27 mouse cellular contexts compared by ENCODE assay signal in genomic region chr15:36919209-36919608, GRCm38 (mm10).
DNase-seq lines count a peak whose midpoint lies in the region; ATAC-seq and TF ChIP-seq lines count a peak whose summit lies in the region.
"Had no signal": no experiment of that assay in that cellular context is flagged by ENCODE, and none has a peak within 500 bp of the region (broad histone marks: within the 10 kb centered on the region; RNA-seq: fewer than 3 reads in every experiment).

No protein-coding gene starts in this region.

- no peak overlapping the region for H3K4me2 ChIP-seq in intestine, postnatal 0 days (replicated peaks; ENCODE audit: low read depth)
- no peak overlapping the region for H3K4me2 ChIP-seq in intestine, embryonic 15.5 days (replicated peaks)
- H3K4me2 ChIP-seq: embryonic facial prominence, embryonic 13.5 days; forebrain, embryonic 13.5 days; heart, embryonic 13.5 days; limb, embryonic 15.5 days; lung, embryonic 14.5 days; midbrain, embryonic 15.5 days; neural tube, embryonic 13.5 days had no signal

- no peak for TF ChIP-seq CTCF in intestine, postnatal 0 days (IDR thresholded peaks at IDR 0.05; ENCODE audit: low read depth)

- peaks cover 8% of the 10 kb centered on the region; the same call in 1 of the 2 replicates for H3K4me1 ChIP-seq in intestine, postnatal 0 days (replicated peaks; ENCODE audit: control insufficient read depth, insufficient read depth, low read length)
- peaks cover 5% of the 10 kb centered on the region; the same call in 1 of the 2 replicates for H3K4me1 ChIP-seq in intestine, embryonic 15.5 days (replicated peaks)
- H3K4me1 ChIP-seq: forebrain, embryonic 13.5 days; neural tube, embryonic 13.5 days had no signal

- no peak overlapping the region for H3K9ac ChIP-seq in intestine, postnatal 0 days (ENCODE audit: low read depth, low read length)
- H3K9ac ChIP-seq in intestine, embryonic 15.5 days, result no peak overlapping the region
- H3K9ac ChIP-seq: embryonic facial prominence, embryonic 13.5 days; forebrain, embryonic 13.5 days; heart, embryonic 13.5 days; limb, embryonic 15.5 days; liver, embryonic 14.5 days; lung, embryonic 14.5 days; midbrain, embryonic 15.5 days; neural tube, embryonic 13.5 days had no signal

- peak overlapping the region; percentile 29 for H3K27ac ChIP-seq in intestine, postnatal 0 days (ENCODE audit: low read depth, low read length)
- no peak overlapping the region for H3K27ac ChIP-seq in intestine, embryonic 15.5 days
- H3K27ac ChIP-seq: embryonic facial prominence, embryonic 13.5 days; forebrain, embryonic 13.5 days; heart, embryonic 13.5 days; hindbrain, postnatal 0 days; left cerebral cortex, adult 2 months; limb, embryonic 15.5 days; liver, embryonic 14.5 days; midbrain, embryonic 15.5 days; neural tube, embryonic 13.5 days had no signal

- WGBS in intestine, postnatal 0 days, result 67% methylated on average over 4 of the region's 4 CpGs
- 86% methylated on average over 4 of the region's 4 CpGs for WGBS in intestine, embryonic 15.5 days

- no peaks in the 10 kb centered on the region for H3K27me3 ChIP-seq in intestine, postnatal 0 days (replicated peaks; ENCODE audit: control insufficient read depth, insufficient read depth, low read length)
- no peaks in the 10 kb centered on the region for H3K27me3 ChIP-seq in intestine, embryonic 15.5 days (replicated peaks)
- H3K27me3 ChIP-seq: embryonic facial prominence, embryonic 13.5 days; forebrain, embryonic 13.5 days; heart, embryonic 13.5 days; limb, embryonic 15.5 days; midbrain, embryonic 15.5 days; neural tube, embryonic 13.5 days had no signal

- H3K36me3 ChIP-seq in intestine, postnatal 0 days (ENCODE audit: control insufficient read depth, insufficient read depth), result no peaks in the 10 kb centered on the region
- no peaks in the 10 kb centered on the region for H3K36me3 ChIP-seq in intestine, embryonic 15.5 days
- H3K36me3 ChIP-seq: embryonic facial prominence, embryonic 13.5 days; heart, embryonic 13.5 days; limb, embryonic 15.5 days; midbrain, embryonic 15.5 days; neural tube, embryonic 13.5 days had no signal

- peak; percentile 64 for ATAC-seq in intestine, postnatal 0 days
- no peak for ATAC-seq in intestine, embryonic 15.5 days
- ATAC-seq: forebrain, embryonic 13.5 days; hindbrain, postnatal 0 days; midbrain, embryonic 15.5 days had no signal

- peak; percentile 22 for DNase-seq in Muller cell, postnatal 12 days (ENCODE audit: inconsistent ontology term)
- DNase-seq in brain, adult 2 months (ENCODE audit: low read depth, low spot score), result peak; percentile 75
- no peak for DNase-seq in urinary bladder, adult 18-20 months (ENCODE audit: low spot score in 2 of 2)
- no peak for DNase-seq in lung, postnatal 36 days
- DNase-seq in right cerebral cortex, postnatal 14 days, result no peak
- DNase-seq: cerebellum, adult 8-10 months; embryo, embryonic 11 days; gastrocnemius, postnatal 10 days; heart, adult 11 months; heart, postnatal 14 days; kidney, adult 11 months; layer of hippocampus, adult 9-11 months; left cerebral cortex, postnatal 4 days; lung, embryonic 14.5 days; thymus, adult 2 months had no signal

- H3K4me3 ChIP-seq in intestine, postnatal 0 days (ENCODE audit: low read depth, low read length), result no peak overlapping the region
- H3K4me3 ChIP-seq in intestine, embryonic 15.5 days (replicated peaks), result no peak overlapping the region
- H3K4me3 ChIP-seq: embryonic facial prominence, embryonic 13.5 days; erythroblast, embryonic 14.5 days; forebrain, embryonic 13.5 days; heart, embryonic 13.5 days; left cerebral cortex, adult 2 months; limb, embryonic 15.5 days; midbrain, embryonic 15.5 days; neural tube, embryonic 13.5 days had no signal

- no peaks in the 10 kb centered on the region for H3K9me3 ChIP-seq in intestine, postnatal 0 days (ENCODE audit: control insufficient read depth)
- H3K9me3 ChIP-seq in intestine, embryonic 15.5 days, result no peaks in the 10 kb centered on the region
- H3K9me3 ChIP-seq: embryonic facial prominence, embryonic 13.5 days; forebrain, embryonic 13.5 days; heart, embryonic 13.5 days; limb, embryonic 15.5 days; midbrain, embryonic 15.5 days; neural tube, embryonic 13.5 days had no signal

Comparison
In these comparisons a context has a peak if more than half of its experiments do, and no peak if none do; other contexts are left out.
1. DNase-seq: peak in Muller cell, postnatal 12 days (single experiment) and brain, adult 2 months (single experiment); none in urinary bladder, adult 18-20 months (0 of 2), lung, postnatal 36 days (single experiment) and right cerebral cortex, postnatal 14 days (single experiment).